Mouse (Mus musculus): ENCODE data around the gene Fam207a.

Fam207a gene

DNA sequence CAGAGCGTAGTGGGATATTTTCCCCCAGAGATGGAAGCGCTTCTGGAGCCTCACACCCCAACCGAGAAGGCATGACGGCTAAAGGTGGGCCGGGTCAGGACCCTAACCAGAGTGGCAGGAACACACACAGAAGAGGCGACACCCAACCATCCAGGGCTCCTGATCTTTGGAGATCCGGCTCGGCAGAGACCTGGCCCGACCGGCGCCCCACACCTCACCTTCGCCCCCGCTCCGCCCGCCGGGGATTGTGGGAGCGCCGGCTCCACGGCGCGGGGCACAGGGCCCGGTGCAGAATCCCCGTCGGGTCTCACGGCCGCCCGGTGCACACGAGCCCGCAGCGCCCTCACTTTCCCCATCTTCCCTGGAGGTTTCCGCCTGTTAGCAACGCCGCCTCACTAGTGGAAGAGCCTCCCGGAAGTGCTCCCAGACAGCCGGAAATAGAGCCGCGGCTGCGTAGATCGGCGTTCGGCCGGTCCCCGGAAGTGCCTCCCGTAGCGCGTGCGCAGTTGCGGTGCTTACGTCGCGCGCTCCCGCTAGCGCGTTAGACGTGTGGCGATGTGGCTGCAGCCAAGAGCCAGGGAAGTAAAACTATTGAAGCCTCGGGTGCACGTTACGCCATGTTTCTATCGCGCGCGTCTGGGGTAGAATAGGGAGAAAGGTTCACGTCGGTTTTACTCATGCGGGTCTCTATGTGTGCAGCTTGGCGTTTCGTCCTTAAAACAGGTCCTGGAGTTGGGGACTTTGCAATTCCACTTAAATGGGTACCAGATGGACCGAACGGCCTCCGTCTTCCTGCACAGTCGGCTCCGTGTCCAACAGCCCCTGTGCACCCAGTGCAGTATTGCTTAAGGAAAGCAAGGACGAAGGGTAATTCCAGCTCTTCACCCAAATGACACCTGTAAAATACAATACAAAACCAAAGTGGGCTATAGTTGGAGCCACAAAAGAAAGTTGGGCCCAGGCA lies at the start of gene Fam207a:
Gene Fam207a (minus strand): TSS at position 401 of the 964 bp plus-strand sequence.
- in situ Hi-C loops (cut with MboI, MseI): loop anchor here (5.0 kb wide), 2 partner anchors 42 to 87 kb away; no protein-coding TSS in a partner anchor

- in situ Hi-C loops (cut with MboI, MseI): no loop called here
Observed at GRCm38 (mm10) chr10:77565005-77565404, 49.4 kb upstream of the Fam207a start.

- in situ Hi-C loops (cut with MboI, MseI): no loop called here
Observed at GRCm38 (mm10) chr10:77561508-77561907, 45.9 kb upstream of the Fam207a start.

DNA sequence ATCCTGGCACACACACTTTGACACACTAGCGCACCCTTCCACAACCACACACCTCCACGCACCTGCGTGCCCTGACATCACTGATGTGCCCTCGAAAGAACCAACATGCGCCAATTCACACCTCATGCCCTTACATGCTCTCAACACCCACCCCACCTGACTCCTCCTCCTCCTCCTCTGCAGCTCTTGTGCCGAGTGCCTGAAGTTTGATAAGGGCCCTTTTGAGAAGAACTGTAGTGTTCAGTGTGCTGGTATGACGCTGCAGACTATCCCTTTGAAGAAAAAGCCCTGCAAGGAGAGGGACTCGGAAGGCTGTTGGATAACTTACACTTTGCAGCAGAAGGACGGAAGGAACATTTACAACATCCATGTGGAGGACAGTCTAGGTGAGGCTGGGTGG lies 45.2 kb upstream of the Fam207a start:
- in situ Hi-C loops (cut with MboI, MseI): no loop called here

DNA sequence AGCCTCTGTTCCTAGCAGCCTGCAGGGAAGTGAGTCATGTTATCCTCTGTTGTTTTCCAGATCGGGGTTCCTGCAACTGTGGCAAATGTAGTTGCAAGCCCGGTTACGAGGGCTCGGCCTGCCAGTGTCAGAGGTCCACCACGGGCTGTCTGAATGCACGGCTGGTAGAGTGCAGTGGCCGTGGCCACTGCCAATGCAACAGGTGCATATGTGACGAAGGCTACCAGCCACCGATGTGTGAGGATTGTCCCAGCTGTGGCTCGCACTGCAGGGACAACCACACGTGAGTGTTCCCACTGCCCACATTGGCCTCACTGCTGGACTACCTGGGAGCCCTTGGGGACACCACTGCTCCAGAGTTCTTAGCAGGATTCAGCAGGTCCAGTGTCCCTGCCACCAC lies 44.5 kb upstream of the Fam207a start:
- in situ Hi-C loops (cut with MboI, MseI): no loop called here

DNA sequence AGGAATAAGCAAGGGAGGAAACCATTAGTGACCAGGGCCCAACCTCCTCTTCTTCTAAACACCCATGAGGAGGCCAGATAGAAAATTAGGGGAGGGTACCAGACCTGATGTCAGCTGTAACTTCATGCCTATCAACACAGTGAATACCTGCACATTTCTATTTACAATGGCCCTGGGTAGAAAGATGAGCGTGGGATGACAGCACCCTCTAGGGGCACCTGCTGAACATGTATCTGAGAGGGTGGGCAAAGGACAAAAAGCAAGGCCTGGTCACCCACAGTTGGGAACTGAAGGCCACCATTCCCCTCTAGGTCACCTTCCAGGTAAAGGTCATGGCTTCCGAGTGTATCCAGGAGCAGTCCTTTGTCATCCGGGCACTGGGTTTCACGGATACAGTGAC lies 42.1 kb upstream of the Fam207a start:
- in situ Hi-C loops (cut with MboI, MseI): loop anchor here (5.0 kb wide), 1 partner anchor 40 kb away; the partner anchor contains the start of gene Fam207a

- in situ Hi-C loops (cut with MboI, MseI): loop anchor here (5.0 kb wide), 1 partner anchor 39 kb away; the partner anchor contains the start of gene Fam207a
Observed at GRCm38 (mm10) chr10:77556631-77557030, 41.0 kb upstream of the Fam207a start.

DNA sequence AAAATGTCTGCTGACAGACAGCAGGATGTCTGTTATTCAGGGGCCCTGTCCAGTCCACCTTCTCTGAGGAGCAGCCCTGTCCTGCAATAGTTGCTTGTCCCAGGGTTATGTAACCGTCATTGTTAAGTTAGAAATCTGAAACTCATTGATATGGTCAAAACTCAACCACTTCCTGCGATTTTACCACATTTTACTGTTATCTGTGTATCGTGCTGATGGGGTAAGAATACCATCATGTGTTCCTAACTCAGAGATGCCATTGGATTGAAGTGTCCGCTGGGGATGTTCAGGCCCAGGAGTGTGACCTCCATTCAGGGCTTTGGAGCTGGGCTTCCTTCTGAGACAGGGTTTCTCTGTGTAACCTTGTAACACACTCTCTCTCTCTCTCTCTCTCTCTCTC lies 39.3 kb upstream of the Fam207a start:
- in situ Hi-C loops (cut with MboI, MseI): loop anchor here (5.0 kb wide), 1 partner anchor 38 kb away; the partner anchor contains the start of gene Fam207a

DNA sequence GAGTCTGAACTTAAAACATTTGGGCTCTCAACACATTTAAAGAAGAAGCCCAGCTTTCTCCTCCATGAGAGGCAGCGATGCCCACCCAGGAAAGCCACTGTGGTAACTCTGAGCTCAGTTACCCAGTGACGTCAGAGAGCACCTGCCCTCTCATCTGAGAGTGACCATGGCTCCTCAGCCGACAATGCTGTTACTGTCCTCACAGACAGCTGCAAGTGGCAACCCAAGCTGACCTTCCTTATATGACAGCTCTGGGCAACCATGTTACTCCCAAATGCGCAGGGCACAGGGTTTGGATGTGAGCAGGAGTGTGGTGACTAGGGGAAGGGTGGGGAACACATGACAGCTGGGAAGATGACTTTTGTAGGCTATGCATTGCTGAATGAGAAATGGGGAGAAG lies 37.7 kb upstream of the Fam207a start:
- in situ Hi-C loops (cut with MboI, MseI): no loop called here

DNA sequence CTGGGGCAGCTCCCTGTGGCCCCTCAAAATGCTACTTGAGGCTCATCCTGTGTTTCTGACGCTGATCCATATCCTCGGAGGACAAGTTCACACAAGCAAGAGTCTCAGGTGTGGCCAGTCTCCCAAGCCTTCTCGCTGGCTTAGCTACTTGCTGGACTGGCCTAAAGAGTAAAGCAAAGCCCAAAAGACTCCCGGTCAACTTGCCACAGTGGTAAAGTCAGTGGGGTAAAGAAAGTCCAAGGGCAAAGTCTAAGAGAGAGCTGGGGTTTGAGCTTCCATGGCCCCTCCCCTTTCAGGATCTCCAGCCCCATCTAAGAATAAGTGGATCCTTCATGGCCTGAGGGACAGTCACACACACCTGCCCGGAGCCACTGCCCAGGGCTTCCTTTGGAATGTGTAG lies 36.6 kb upstream of the Fam207a start:
- in situ Hi-C loops (cut with MboI, MseI): no loop called here

GRCm38 (mm10) chr10:77550874-77551273 lies 35.3 kb upstream of the Fam207a start:
- in situ Hi-C loops (cut with MboI, MseI): no loop called here

DNA sequence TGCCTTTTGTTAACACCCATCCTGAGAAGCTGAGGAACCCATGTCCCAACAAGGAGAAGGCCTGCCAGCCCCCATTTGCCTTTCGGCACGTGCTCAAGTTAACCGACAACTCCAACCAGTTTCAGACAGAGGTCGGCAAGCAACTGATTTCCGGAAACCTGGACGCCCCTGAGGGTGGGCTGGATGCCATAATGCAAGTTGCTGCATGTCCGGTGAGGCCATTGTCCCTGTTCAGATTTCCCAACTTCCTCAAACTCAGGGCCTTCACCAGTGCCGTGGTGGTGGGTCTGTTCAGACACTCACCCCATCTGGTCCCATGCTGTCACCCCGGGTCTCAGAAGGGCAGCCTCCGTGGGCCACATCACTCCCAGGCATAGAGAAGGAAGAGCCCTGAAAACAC lies 33.0 kb upstream of the Fam207a start:
- in situ Hi-C loops (cut with MboI, MseI): no loop called here

DNA sequence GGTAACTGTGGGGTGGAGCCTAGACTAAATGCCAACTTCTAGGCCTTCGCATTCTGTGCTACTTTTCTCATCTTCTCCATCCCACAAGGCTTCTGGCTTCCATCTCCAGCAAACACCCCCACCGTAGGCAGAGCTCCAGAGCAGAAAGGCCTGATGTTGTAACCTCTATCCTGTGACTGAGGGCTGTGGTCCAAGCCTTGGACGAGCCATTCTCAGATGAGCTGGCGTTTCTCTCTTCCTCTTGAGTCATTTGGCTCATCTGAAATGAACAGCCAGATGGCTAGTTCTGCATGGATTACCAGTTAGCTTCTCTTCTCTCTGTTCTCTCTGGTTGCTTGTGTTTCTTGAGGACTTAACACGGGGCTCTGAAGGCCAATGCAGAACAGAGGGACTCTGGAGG lies 29.3 kb upstream of the Fam207a start:
- in situ Hi-C loops (cut with MboI, MseI): no loop called here

GRCm38 (mm10) chr10:77543226-77543625 lies 27.6 kb upstream of the Fam207a start:
- in situ Hi-C loops (cut with MboI, MseI): no loop called here

DNA sequence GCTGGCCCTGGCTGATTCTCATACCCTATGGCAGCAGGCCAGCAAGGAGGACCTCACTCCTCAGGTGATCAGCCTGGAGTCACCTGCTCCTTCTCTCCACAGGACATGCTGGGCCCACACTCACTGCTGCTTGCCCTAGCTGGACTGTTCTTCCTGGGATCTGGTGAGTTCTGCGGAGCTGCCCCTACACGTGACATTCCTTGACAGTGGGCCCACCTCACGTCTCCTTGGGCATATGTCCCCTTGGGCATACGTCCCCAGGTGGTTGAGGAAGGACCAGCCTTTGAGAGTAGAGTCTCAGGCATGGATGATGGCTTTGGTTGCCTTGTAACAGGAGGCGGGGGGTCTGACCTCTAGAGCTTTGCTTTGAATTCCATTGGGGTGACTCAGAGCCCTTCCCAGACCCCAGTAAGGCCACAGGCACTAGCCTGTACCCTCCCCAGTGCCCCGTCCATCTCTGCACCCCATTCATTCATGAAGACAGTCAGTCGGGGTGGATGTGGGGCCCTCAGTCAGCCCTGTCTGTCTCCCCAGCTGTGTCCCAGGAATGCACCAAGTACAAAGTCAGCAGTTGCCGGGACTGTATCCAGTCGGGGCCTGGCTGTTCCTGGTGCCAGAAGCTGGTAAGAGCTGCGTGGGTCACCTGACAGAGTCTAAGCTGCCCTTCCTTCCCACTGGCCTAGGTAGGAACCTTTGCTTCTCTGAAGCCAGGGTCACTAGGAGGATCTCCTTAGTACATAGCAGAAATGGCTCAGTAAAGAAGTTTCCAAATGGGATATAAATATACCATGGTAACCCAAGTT lies 26.5 kb upstream of the Fam207a start:
- in situ Hi-C loops (cut with MboI, MseI): no loop called here

DNA sequence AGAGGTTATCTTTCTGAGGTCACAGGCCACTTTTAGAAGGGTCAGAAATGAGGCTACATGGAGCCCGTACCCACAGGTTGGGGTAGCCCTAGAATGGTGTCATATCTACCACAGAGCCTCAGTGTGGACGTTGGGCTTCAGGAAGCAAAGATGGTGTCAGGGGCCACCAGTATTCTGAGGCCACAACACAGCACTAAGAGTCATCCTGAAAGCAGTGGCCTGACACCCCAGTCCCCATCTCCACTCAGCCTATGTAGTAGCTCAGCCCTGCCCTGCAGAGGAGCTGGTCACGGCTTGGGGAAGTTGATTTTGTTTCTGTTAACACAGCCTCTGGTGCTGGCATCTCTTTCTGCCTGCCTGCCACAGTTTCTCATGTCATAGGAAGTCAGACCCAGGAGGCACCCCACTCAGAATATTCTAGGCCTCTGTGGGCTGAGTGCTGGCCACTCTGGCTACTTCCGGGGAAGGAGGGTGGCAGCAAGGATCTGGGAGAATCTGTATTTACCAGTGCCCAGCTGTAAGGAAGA lies 25.1 kb upstream of the Fam207a start:
- in situ Hi-C loops (cut with MboI, MseI): no loop called here

DNA sequence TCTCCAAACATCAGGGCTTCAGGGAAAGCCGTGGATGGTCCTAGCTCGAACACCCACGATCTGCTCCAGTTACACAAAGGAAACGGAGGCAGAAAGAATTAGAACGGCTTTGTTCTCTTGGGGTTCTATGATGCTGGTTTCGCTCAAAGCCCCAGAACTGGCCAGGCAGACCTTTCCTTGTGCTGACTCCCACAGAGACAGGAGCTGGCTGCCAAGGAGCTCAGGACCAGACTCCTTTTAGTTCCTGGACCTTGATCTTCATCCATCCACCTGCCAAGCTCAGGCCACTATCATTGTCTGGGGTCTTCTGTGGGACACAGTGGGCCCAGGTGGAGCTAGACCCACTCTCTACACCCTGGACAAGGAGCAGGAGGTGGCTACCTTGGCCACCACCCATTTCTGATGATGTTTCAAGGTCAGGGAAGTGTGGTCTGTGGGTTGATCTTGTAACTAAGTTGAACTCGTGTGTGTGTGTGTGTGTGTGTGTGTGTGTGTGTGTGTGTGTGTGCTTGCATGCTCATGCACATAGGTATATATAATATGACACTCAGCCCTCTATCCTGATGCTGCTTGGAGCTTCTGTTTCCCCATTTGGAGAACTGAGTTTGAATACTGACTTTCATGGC lies 23.8 kb upstream of the Fam207a start:
- in situ Hi-C loops (cut with MboI, MseI): no loop called here

GRCm38 (mm10) chr10:77537215-77538209 lies 21.9 kb upstream of the Fam207a start:
- in situ Hi-C loops (cut with MboI, MseI): no loop called here

DNA sequence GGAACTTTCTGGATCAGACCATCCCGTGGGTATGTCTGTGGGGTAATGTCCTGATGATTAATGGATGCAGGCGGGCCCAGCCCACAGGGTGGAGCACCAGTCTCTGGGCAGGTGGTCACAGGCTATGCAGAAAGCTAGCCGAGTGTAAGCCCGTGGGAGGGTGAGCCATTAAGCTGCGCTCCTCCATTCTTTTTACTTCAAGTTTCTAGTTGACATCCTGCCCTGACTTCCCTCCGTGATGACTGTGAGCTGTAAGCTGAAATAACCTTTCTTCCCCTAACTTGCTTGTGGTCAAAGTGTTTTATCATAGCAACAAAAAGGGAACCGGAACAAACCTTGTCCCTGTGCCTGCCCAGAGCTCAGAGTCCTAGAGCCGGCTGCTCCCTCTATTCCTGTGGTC lies 21.1 kb upstream of the Fam207a start:
- in situ Hi-C loops (cut with MboI, MseI): no loop called here

DNA sequence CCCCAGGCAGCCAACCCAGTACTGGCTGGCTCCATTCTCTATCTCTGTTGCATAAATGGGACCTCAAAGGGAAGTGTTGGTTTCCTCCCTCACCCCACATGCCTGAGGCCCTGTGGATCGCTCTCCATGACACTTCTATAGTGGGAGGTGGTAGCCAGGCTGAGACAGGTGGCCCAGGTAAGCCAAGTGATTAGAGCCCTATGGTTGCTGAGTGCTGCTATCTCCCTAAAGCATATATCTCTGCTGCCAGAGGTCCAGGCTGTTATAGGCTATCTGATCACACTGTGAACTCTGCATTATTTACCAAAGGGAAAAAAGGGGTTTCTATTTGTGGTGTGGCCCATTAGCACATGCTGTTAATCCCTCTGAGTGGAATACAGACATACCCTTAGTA lies 16.4 kb upstream of the Fam207a start:
- in situ Hi-C loops (cut with MboI, MseI): no loop called here

Data from regulatory T cell (primary cell).